Mouse (Mus musculus): ENCODE data around the gene Nemp1. TPM values are rescaled to one million over a fixed set of nuclear protein-coding genes. Genes with fewer than 3 reads are reported as not detected.

Gene Nemp1
- polyA plus RNA-seq, 1 experiment from 2014 or later: 5.6 TPM

DNA sequence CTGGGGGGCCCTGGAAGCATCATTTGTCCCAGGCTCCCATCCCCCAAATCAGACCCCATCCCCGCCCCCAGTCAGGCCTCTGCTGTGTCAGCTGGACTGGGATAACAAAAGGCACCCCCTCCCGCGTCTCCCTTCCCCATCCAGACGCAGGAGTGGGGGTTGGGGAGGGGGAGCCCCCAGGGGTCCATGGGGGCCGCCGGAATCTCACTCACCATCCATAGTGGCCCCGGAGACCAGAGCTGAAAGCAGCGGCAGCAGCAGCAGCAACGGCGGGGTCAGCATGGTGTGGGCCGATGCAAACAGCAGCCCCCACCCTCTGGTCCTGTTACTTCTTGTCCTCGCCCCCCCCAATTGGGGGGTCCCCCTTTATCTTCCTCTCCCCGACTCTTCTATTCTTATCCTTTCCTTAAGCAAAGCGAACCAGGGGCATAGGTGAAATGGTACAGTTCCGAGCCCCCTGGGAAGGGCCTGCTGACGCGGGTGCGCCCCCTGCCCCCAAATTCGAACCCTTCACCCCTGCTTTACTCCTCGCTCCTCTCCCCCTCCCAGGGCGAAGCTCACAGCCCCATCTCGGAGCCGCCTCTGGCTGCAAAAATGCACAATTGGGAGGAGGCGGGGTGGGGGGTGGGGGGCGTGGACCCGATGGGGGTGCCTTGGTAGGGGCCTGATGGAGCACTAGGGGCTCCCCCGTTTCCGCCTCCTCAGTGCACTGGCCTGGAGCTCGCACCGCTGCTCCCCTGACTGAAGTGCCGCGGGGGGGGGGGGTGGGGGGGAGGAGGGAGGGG, 46.1 kb upstream of the Nemp1 start, which contains the start of gene Lrp1:
TSS of gene Lrp1 (minus strand) at position 743 of the 785 bp plus-strand sequence.
- Histone ChIP-seq H3K4me1 (ENCODE audit: insufficient read depth) (peaks cover 26% of the 10 kb centered on the region), H3K27ac (ENCODE audit: low read depth) (peak within 1 kb of the TSS; percentile 95), H3K9me3 (ENCODE audit: low read length) (no peaks in the 10 kb centered on the region), H3K27me3 (ENCODE audit: insufficient read depth, low read length) (peaks cover 16% of the 10 kb centered on the region), H3K9ac (replicated peaks) (peak within 1 kb of the TSS; percentile 74), H3K4me3 (ENCODE audit: low read depth, low read length) (peak within 1 kb of the TSS; percentile 65), H3K36me3 (replicated peaks; ENCODE audit: insufficient read depth, low read length) (no peaks in the 10 kb centered on the region; the same call in 1 of the 2 replicates), H3K4me2 (ENCODE audit: low read depth, low read length) (peak within 1 kb of the TSS; percentile 93)
- WGBS (ENCODE audit: insufficient replicate concordance): 2% methylated on average over 25 of the region's 32 CpGs
- TF ChIP-seq EP300 (IDR thresholded peaks at IDR 0.05; ENCODE audit: low read depth) (no peak), CTCF (IDR thresholded peaks at IDR 0.05; ENCODE audit: low read depth) (no peak)
- ATAC-seq: no peak
- DNase-seq: no peak

DNA sequence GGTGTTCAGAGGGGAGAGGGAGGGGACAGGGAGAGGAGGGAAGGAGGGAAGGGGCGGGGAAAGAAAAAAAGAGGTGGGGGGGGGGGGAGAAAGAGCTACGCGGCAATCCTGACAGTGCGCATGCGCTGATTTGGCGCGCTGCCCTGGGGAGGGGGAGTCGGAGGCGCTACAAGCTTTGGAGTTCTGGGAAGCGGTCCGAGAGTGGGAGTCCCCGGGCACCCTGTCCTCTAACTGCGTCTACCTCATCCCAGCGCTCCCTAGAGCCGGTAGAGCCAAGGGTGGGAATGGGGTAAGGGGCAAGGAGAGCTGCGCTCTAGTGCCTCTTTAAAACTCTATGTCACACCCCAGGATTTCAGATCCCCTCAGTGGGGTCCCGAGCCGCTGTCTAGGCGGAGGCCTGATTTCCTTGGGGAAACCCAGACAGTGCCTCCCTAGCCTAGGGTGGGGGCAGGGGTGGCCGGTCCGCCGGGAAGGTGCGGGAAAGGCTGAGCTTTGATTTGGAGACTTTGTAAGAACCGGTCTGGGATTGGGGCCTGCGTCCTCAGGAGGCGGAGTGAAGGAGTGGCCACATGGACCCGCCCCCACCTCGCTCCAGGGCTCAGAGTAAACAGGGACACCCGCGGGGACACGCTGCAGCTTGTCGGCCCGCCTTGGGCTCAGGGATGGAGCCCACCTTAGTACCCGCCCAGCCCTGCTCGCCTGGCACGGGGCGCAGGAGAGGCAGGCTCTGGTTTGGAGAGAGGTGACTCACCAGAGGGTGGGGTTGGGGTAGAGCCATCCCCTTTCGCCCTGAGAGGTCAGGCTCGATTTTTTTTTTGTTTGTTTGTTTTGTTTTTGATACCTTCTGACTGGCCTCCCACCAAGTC, 45.3 kb upstream of the Nemp1 start:
- H3K4me1 ChIP-seq (ENCODE audit: insufficient read depth): peaks cover 19% of the 10 kb centered on the region
- peak overlapping the region; percentile 93 for H3K4me2 ChIP-seq (ENCODE audit: low read depth, low read length)
- DNase-seq (peak; percentile 87), ATAC-seq (peak; percentile 89)
- peak overlapping the region; percentile 95 for H3K27ac ChIP-seq (ENCODE audit: low read depth)
- H3K9me3 ChIP-seq (ENCODE audit: low read length): peaks cover under 1% of the 10 kb centered on the region; the same call in 1 of the 2 replicates
- TF ChIP-seq CTCF (IDR thresholded peaks at IDR 0.05; ENCODE audit: low read depth) (no peak), EP300 (IDR thresholded peaks at IDR 0.05; ENCODE audit: low read depth) (peak; percentile 65; the same call in 1 of the 2 replicates)
- WGBS (ENCODE audit: insufficient replicate concordance): 1% methylated on average over 35 of the region's 39 CpGs
- H3K4me3 ChIP-seq (ENCODE audit: low read depth, low read length): peak overlapping the region; percentile 65
- peaks cover 16% of the 10 kb centered on the region for H3K27me3 ChIP-seq (ENCODE audit: insufficient read depth, low read length)
- no peaks in the 10 kb centered on the region; the same call in 1 of the 2 replicates for H3K36me3 ChIP-seq (replicated peaks; ENCODE audit: insufficient read depth, low read length)
- H3K9ac ChIP-seq (replicated peaks): peak overlapping the region; percentile 67

DNA sequence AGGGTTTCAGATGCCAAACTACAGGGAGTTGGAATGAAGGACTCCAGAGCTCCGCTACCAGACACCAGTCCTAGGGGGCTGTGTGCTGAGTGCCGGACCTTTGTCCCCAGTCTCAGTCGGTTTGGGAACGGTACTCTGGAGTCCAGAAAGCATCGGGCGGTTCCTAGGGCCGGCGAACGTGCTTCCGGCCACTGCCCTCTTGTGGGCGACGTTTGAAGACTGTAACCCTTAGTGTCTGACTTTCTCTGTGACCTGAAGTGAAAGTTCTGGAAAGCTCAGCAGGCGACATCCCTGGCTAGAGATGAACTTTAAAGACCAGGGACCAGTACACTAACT, 44.7 kb upstream of the Nemp1 start:
- Histone ChIP-seq H3K4me3 (ENCODE audit: low read depth, low read length) (peak overlapping the region; percentile 65), H3K27ac (ENCODE audit: low read depth) (peak overlapping the region; percentile 95), H3K9ac (replicated peaks) (peak overlapping the region; percentile 67), H3K36me3 (replicated peaks; ENCODE audit: insufficient read depth, low read length) (no peaks in the 10 kb centered on the region; the same call in 1 of the 2 replicates), H3K4me2 (ENCODE audit: low read depth, low read length) (peak overlapping the region; percentile 93), H3K4me1 (ENCODE audit: insufficient read depth) (peaks cover 16% of the 10 kb centered on the region), H3K27me3 (ENCODE audit: insufficient read depth, low read length) (peaks cover 16% of the 10 kb centered on the region), H3K9me3 (ENCODE audit: low read length) (peaks cover 3% of the 10 kb centered on the region; the same call in 1 of the 2 replicates)
- ATAC-seq (peak; percentile 66), DNase-seq (peak; percentile 76)
- TF ChIP-seq CTCF (IDR thresholded peaks at IDR 0.05; ENCODE audit: low read depth) (peak; percentile 68), EP300 (IDR thresholded peaks at IDR 0.05; ENCODE audit: low read depth) (no peak; the same call in none of the 2 replicates)
- WGBS (ENCODE audit: insufficient replicate concordance): 2% methylated on average over 13 of the region's 13 CpGs

DNA sequence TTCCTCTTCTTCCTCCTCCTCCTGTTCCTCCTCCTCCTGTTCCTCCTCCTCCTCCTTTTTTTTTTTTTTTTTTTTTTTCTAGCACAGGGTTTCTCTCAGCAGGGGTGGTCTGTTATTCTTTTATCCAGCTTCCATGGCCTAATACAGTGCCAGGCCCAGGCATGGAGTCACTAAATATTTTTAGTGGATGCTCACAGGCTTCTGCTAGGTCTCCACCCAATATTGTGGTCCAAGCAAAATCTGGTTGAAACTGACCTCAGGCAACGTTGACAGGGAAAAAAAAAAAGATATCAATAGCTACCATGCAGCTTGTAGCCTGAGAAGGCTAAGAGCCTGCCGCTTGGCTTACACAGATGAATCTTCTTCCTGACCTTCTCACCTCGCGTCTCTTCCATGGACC, 44.0 kb upstream of the Nemp1 start:
- H3K9ac ChIP-seq (replicated peaks): no peak overlapping the region

DNA sequence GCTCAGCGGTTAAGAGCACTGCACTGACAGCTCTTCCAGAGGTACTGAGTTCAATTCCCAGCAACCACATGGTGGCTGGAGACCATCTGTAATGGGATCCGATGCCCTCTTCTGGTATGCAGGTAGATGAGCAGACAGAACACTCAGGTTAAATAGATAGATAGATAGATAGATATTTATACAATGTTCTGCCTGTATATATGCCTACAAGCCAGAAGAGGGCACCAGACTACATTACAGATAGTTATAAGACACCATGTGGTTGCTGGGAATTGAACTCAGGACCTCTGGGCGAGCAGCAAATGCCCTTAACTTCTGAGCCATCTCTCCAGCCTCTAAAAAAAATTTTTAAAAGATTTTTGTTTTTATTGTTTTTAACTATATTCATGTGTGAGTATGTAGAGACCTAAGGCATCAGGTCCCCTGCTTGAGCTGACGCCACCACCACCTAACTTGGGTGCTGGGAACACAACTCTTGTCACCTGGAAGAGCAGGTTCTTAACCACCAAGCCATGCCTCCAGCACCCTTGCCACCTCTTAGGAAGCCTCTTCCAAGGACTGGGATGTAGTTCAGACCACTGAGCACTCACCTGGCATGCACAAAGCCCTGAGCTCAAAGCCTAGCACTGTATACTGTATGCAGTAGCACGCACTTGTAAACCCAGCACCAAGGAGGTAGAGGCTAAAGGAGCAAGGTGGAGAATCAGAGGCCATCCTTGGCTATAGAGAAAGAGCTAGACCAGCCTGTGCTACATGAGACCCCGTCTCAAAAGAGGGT, 43.1 kb upstream of the Nemp1 start:
- H3K36me3 ChIP-seq (replicated peaks; ENCODE audit: insufficient read depth, low read length): no peaks in the 10 kb centered on the region
- no peak overlapping the region for H3K9ac ChIP-seq (replicated peaks)
- DNase-seq (no peak), ATAC-seq (no peak)
- H3K9me3 ChIP-seq (ENCODE audit: low read length): peaks cover 3% of the 10 kb centered on the region; the same call in 1 of the 2 replicates
- no peak overlapping the region for H3K4me2 ChIP-seq (ENCODE audit: low read depth, low read length)
- WGBS (ENCODE audit: insufficient replicate concordance): 83% methylated on average over 6 of the region's 6 CpGs
- no peak overlapping the region for H3K4me3 ChIP-seq (ENCODE audit: low read depth, low read length)
- peaks cover 4% of the 10 kb centered on the region for H3K4me1 ChIP-seq (ENCODE audit: insufficient read depth)
- TF ChIP-seq EP300 (IDR thresholded peaks at IDR 0.05; ENCODE audit: low read depth) (no peak), CTCF (IDR thresholded peaks at IDR 0.05; ENCODE audit: low read depth) (peak; percentile 1; the same call in 1 of the 2 replicates)
- no peak overlapping the region for H3K27ac ChIP-seq (ENCODE audit: low read depth)
- peaks cover 10% of the 10 kb centered on the region for H3K27me3 ChIP-seq (ENCODE audit: insufficient read depth, low read length)

More for the DNA sequence above, 44.0 kb upstream of the Nemp1 start:
- ATAC-seq (no peak), DNase-seq (no peak)
- peaks cover 12% of the 10 kb centered on the region for H3K4me1 ChIP-seq (ENCODE audit: insufficient read depth)
- no peak for TF ChIP-seq EP300 (IDR thresholded peaks at IDR 0.05; ENCODE audit: low read depth)
- TF ChIP-seq CTCF (IDR thresholded peaks at IDR 0.05; ENCODE audit: low read depth): no peak
- 0 out of 2 replicates have a peak overlapping the region, but pooled peaks have one; percentile 93 for H3K4me2 ChIP-seq (ENCODE audit: low read depth, low read length)
- WGBS (ENCODE audit: insufficient replicate concordance): 64% methylated on average over 4 of the region's 4 CpGs
- no peak overlapping the region for H3K4me3 ChIP-seq (ENCODE audit: low read depth, low read length)
- peaks cover 3% of the 10 kb centered on the region; the same call in 1 of the 2 replicates for H3K9me3 ChIP-seq (ENCODE audit: low read length)
- peaks cover 16% of the 10 kb centered on the region for H3K27me3 ChIP-seq (ENCODE audit: insufficient read depth, low read length)
- H3K36me3 ChIP-seq (replicated peaks; ENCODE audit: insufficient read depth, low read length): no peaks in the 10 kb centered on the region
- H3K27ac ChIP-seq (ENCODE audit: low read depth): peak overlapping the region; percentile 95

All from liver, postnatal 0 days (tissue).